Mouse (Mus musculus): ENCODE data around the gene Inafm1. TPM values are rescaled to one million over a fixed set of nuclear protein-coding genes. Genes with fewer than 3 reads are reported as not detected.
A peak's percentile ranks its signal among the peaks of the same experiment; 100 is the strongest.
"Not testable (repeated sequence)": the region's sequence is repeated elsewhere in the genome, so short reads cannot be mapped to it uniquely, and the experiment has no call there.

Gene Inafm1
- polyA plus RNA-seq, 1 experiment from 2014 or later, result 27.3 TPM

DNA sequence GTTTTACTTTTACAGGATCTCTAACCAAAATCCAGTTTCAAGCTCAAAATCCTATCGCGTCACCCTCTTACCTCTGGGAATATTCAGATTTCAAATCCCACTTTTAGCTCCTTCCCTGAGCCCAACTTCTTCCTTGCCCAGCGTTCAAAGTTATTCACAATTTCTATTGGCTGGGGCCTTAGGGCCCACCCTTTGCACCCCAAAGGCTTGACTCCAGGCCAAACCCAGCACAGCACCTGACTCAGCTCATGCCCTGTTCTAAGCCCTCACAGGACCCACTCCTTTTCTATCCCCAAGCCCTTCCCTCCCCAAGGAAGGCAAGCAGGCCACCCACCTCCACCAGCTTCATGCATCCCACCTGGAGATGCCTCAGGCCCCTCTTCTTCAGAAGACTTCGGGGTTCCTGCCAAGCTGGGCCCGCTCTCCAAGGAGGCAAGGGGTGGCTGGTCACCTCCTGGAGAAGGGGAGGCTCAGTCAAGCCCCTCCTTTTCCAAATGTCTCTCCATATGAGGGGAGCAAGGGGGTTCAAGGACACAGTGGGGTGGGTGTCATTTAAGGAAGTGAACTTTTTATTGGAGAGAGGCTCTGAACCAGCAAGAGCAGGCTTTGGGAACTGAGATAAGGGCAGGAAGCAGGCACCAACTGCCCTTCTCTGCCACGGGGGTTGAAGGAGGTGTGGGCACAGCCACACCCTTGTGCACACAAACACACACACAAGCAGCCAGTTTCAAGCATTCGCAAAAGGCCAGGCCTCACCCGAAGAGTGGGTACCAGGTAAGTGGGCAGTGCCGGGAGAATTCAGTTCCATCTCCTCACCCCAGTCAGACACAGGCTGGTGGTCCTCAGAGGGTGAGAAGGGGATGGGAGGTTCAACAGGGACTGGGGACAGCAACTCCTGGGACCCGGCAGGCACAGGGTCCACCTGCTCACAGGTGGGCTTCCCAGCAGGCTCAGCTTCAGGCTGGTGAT, 1.8 kb upstream of the Inafm1 start:
- Histone ChIP-seq H3K27me3 (peaks cover 3% of the 10 kb centered on the region; the same call in 1 of the 2 replicates), H3K36me3 (peaks cover 51% of the 10 kb centered on the region), H3K9ac (replicated peaks) (no peak overlapping the region), H3K4me3 (replicated peaks) (no peak overlapping the region), H3K27ac (no peak overlapping the region), H3K4me1 (replicated peaks) (peaks cover 29% of the 10 kb centered on the region), H3K9me3 (no peaks in the 10 kb centered on the region), H3K4me2 (replicated peaks) (peak overlapping the region; percentile 93; the same call in 1 of the 2 replicates)
- 89% methylated on average over 10 of the region's 10 CpGs for WGBS
- no peak for ATAC-seq

DNA sequence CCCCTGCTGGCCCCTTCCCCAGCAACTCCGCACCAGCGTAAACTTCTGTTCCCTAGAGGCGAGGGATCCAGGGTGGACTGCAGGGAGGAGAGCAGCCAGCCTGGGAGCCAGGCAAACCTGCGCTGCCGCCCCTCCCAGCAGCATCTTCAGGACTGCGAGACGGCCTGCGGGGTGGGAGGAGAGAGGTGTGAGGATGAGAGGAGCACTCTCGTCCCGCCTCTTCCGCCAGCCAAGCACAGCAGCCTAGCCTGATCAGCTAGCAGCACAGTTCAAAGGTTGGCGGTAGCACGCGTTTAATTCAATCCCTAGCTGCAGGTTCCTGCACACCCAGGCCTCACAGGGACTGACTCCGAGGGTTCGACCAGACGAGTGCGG, 336 bp upstream of the Inafm1 start:
- 0% methylated on average over 18 of the region's 18 CpGs for WGBS
- peak overlapping the region; percentile 81 for H3K4me3 ChIP-seq (replicated peaks)
- H3K36me3 ChIP-seq, result peaks cover 39% of the 10 kb centered on the region
- peaks cover 29% of the 10 kb centered on the region for H3K4me1 ChIP-seq (replicated peaks)
- H3K4me2 ChIP-seq (replicated peaks), result peak overlapping the region; percentile 93
- ATAC-seq, result peak; percentile 79
- H3K9ac ChIP-seq (replicated peaks), result peak overlapping the region; percentile 90
- no peaks in the 10 kb centered on the region for H3K9me3 ChIP-seq
- H3K27ac ChIP-seq, result peak overlapping the region; percentile 96
- H3K27me3 ChIP-seq, result peaks cover 9% of the 10 kb centered on the region; the same call in 1 of the 2 replicates

DNA sequence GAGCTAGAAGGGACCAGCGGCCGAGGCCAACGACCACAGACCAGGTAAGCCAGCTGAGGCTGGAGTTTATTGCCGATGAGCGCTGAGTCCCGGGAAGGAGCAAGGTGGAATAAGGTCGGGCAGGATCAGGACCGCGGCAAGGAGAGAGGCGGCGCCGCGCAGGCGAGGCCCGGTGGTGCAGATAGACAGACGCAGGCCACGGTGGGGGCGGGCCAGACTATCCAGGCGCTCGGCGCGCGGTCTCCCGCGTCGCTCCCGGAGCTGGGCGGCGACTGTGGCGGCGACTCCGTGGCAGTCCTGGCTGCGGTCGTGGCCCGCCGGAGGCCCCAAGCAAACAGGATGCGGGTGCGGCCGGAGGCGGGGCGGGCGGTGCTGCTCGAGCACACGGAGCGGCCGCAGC, 736 bp downstream of the Inafm1 start:
- under 1% methylated on average over 45 of the region's 46 CpGs for WGBS
- H3K27ac ChIP-seq, result peak overlapping the region; percentile 96
- H3K4me1 ChIP-seq (replicated peaks), result peaks cover 29% of the 10 kb centered on the region
- peak overlapping the region; percentile 81 for H3K4me3 ChIP-seq (replicated peaks)
- H3K9ac ChIP-seq (replicated peaks), result peak overlapping the region; percentile 90
- ATAC-seq, result peak; percentile 79
- H3K36me3 ChIP-seq, result peaks cover 28% of the 10 kb centered on the region
- H3K4me2 ChIP-seq (replicated peaks), result peak overlapping the region; percentile 93
- H3K9me3 ChIP-seq, result no peaks in the 10 kb centered on the region
- H3K27me3 ChIP-seq, result peaks cover 9% of the 10 kb centered on the region; the same call in 1 of the 2 replicates

DNA sequence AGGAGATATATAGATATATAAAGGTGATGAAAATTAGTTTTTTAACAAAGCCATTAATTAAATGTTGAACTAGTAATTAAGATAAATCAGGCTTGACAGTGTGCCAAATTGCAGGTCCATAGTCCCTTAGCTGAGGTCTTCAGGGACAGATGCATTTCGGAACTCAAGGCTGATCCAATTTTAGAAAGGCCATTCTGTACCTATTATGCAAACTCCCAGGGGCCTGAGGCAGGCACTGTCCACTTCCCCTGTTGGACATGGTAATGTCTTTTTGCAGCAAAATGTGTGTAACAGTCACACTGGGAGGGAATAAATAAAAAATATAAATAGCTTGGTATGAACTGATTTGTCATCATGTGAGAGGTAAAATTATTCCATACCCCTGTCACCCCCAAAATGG, 2.3 kb downstream of the Inafm1 start:
- Histone ChIP-seq H3K4me2 (replicated peaks) (peak overlapping the region; percentile 93), H3K27ac (no peak overlapping the region), H3K36me3 (peaks cover 12% of the 10 kb centered on the region), H3K4me3 (replicated peaks) (no peak overlapping the region), H3K9me3 (no peaks in the 10 kb centered on the region), H3K27me3 (peaks cover 9% of the 10 kb centered on the region; the same call in 1 of the 2 replicates), H3K4me1 (replicated peaks) (peaks cover 29% of the 10 kb centered on the region), H3K9ac (replicated peaks) (no peak overlapping the region)
- WGBS, result 51% methylated on average over 1 of the region's 1 CpGs
- ATAC-seq, result no peak

DNA sequence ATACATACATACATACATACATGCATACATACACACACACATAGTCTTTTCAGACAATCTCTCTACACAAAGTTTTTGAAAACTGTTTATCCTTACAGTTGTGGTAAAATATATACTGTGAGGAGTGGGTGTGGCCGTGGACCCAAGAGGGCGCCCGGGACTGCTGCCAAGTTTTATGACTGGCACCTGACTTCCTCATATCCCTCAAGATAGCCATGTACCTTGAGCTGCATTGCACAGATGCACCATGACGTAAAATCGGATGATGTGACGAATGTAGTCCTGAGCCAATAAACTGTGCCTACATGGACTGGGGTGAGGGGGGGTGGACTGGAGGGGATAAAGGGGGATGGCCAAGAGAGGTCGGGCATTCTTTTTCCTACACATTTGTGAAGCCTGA, 6.8 kb downstream of the Inafm1 start:
- H3K27me3 ChIP-seq; H3K36me3 ChIP-seq; H3K9ac ChIP-seq (replicated peaks); H3K9me3 ChIP-seq; H3K4me3 ChIP-seq (replicated peaks); ATAC-seq; H3K4me2 ChIP-seq (replicated peaks); H3K27ac ChIP-seq; H3K4me1 ChIP-seq (replicated peaks): not testable (repeated sequence)
- WGBS, result 89% methylated on average over 7 of the region's 7 CpGs

DNA sequence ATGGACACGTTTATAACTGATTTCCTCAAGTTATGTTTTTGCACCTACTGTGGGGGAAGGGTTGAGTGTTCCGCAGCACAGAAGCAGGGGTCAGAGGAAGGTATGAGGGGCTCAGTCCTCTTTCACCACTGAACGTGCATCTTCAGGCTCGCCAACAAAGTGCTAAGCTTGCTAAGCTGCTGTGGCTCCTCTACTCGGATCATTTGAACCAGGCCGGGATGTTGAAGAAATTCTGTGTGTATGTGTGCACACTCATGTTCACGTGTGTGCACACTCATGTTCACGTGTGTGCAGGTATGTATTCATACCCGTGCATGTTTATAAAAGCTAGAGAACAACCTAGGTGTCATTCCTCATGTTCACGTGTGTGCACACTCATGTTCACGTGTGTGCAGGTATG, 7.6 kb downstream of the Inafm1 start:
- no peak overlapping the region for H3K4me3 ChIP-seq (replicated peaks)
- peaks cover 6% of the 10 kb centered on the region; the same call in 1 of the 2 replicates for H3K27me3 ChIP-seq
- H3K4me1 ChIP-seq (replicated peaks), result 0 out of 2 replicates have a peak, but pooled peaks cover 3% of the 10 kb centered on the region
- WGBS, result 92% methylated on average over 11 of the region's 11 CpGs
- no peak overlapping the region for H3K9ac ChIP-seq (replicated peaks)
- H3K4me2 ChIP-seq (replicated peaks), result no peak overlapping the region
- no peaks in the 10 kb centered on the region for H3K36me3 ChIP-seq
- ATAC-seq, result no peak
- no peak overlapping the region for H3K27ac ChIP-seq
- no peaks in the 10 kb centered on the region; the same call in 1 of the 2 replicates for H3K9me3 ChIP-seq

DNA sequence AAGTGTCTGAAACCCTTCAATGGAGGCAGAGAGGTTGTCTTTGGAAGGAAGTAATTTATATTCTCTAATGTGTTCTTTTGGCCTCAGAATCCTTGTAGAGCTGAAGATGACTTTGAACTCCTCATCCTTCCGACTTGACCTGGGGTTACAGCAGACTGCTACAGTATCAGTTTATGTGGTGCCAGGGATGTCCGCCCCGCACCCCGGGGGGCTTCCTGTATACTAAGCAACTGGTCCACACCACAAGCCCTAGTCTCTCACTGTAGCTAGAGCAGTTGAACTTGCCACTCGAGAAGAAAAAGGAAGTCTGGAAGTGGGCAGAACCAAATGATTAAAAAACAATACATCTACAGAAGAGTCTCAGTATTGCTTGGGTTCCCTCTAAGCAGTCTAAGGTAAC, 9.6 kb downstream of the Inafm1 start:
- H3K27me3 ChIP-seq, result no peaks in the 10 kb centered on the region
- no peak overlapping the region for H3K4me2 ChIP-seq (replicated peaks)
- WGBS, result 87% methylated on average over 5 of the region's 5 CpGs
- ATAC-seq, result no peak
- H3K36me3 ChIP-seq, result no peaks in the 10 kb centered on the region
- H3K9me3 ChIP-seq, result no peaks in the 10 kb centered on the region; the same call in 1 of the 2 replicates
- no peak overlapping the region for H3K27ac ChIP-seq
- H3K4me3 ChIP-seq (replicated peaks), result no peak overlapping the region
- no peaks in the 10 kb centered on the region for H3K4me1 ChIP-seq (replicated peaks)
- no peak overlapping the region for H3K9ac ChIP-seq (replicated peaks)

DNA sequence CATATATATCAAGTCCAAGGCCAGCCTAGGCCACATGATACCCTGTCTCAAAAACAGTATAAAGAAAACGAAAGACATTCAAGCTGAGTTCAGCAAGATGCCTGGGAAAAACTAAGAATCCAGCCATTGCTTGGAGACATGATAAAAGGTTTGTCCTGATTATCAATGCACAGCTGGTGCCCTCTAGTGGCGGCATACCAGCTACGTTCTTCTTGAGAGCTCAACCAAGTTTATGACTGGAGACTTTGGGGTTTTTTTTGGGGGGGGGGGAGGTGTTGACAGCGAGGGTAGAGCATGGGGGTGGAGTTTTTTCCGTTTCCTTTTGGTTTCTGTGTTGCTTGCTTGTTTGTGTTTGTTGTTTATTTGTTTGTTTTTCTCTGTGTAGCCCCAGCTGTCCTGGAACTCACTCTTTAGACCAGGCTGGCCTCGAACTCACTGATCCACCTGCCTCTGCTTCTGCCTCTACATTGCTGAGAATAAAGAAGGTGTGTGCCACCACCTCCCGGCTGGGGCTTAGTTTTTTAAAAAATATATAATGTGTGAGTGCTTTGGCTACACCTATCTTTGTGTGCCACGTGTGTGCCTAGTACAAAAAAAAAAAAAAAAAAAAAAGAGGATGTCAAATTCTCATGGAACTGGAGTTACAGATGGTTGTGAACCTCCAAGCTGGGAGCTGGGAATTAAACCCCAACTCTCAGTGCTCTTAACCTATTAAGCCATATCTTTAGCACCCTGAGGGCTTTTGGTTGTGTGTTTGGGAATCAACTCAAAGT, 10.2 kb downstream of the Inafm1 start:
- H3K27ac ChIP-seq, result no peak overlapping the region
- no peak overlapping the region for H3K4me3 ChIP-seq (replicated peaks)
- no peaks in the 10 kb centered on the region for H3K27me3 ChIP-seq
- no peaks in the 10 kb centered on the region for H3K36me3 ChIP-seq
- 31% methylated on average over 8 of the region's 8 CpGs for WGBS
- no peak overlapping the region for H3K9ac ChIP-seq (replicated peaks)
- ATAC-seq, result peak; percentile 27; the same call in 1 of the 2 replicates
- H3K9me3 ChIP-seq, result no peaks in the 10 kb centered on the region; the same call in 1 of the 2 replicates
- H3K4me1 ChIP-seq (replicated peaks), result no peaks in the 10 kb centered on the region
- no peak overlapping the region for H3K4me2 ChIP-seq (replicated peaks)

DNA sequence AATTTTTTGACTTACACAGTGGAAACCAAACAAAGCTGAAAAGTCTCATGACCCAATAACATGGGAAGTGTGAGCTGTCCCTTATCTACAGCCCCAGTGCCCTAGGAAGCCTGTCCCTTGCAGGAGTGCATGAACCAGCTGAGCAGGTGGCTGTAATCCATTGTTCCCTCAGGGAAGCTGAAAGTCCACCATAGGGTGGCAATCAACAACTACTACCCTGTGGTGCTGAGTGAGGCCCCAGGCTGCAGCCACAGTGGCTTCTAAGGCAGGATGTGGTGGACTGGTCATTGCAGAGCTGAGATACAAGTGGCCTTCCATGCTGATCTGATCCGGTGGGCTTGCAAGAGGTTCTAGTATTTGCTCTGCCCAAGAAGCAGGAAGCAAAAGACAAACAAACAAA, 12.3 kb downstream of the Inafm1 start:
- Histone ChIP-seq H3K9ac (replicated peaks) (no peak overlapping the region), H3K9me3 (no peaks in the 10 kb centered on the region; the same call in 1 of the 2 replicates), H3K4me2 (replicated peaks) (no peak overlapping the region), H3K27ac (no peak overlapping the region), H3K4me3 (replicated peaks) (no peak overlapping the region), H3K27me3 (no peaks in the 10 kb centered on the region), H3K36me3 (no peaks in the 10 kb centered on the region), H3K4me1 (replicated peaks) (no peaks in the 10 kb centered on the region)
- no peak for ATAC-seq
- WGBS, result 94% methylated on average over 1 of the region's 1 CpGs

DNA sequence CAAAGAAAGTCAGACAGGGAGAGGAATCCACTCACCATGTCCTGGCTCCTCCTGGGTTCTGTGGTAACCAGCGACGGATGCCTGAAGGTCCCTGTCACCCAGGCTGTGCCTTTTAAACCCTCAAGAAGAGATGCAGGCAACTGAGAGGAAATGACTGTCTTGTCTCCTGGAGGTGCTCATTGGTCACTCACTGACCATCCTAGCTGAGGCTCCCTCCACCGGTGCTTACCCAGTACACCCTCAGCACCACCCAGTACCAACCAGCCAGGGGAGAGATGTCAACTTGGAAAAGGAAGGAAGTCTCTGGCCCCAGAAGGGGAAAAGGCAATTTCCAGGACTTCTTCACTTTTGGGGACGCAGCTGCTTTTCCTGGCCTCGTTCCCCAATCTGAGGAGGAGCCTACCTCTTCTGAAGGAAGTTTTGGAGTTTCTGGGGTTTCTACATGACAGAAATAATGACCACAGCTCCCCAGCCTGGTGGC, 14.3 kb downstream of the Inafm1 start, which contains the start of gene C5ar1:
TSS of gene C5ar1 (minus strand) at position 431 of the 481 bp plus-strand sequence.
- H3K9me3 ChIP-seq, result no peaks in the 10 kb centered on the region; the same call in 1 of the 2 replicates
- no peaks in the 10 kb centered on the region for H3K27me3 ChIP-seq
- ATAC-seq, result no peak
- no peak within 1 kb of the TSS for H3K9ac ChIP-seq (replicated peaks)
- no peak within 1 kb of the TSS for H3K27ac ChIP-seq
- WGBS, result 85% methylated on average over 5 of the region's 5 CpGs
- no peak within 1 kb of the TSS for H3K4me3 ChIP-seq (replicated peaks)
- no peaks in the 10 kb centered on the region for H3K4me1 ChIP-seq (replicated peaks)
- H3K36me3 ChIP-seq, result no peaks in the 10 kb centered on the region
- no peak within 1 kb of the TSS for H3K4me2 ChIP-seq (replicated peaks)

DNA sequence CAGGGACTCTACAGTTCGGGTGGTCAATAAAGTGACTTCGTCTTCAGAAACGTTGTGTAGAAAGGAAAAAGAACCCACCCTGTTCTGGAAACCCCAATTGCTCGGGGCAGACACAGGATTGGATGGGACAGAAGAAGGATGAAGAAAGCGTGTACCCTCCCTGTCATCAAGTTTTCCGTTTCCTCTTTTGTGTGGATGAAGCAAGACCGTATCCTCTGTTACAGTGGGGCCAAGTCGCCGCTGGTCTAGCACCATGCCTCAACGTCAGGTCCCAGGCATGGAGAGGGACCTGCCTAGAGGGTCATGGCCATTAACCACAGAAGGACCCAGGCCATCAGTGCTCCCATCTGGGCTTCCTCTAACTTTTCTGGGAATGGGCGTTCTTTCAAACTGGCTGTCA, 15.6 kb downstream of the Inafm1 start:
- Histone ChIP-seq H3K27ac (no peak overlapping the region), H3K4me1 (replicated peaks) (no peaks in the 10 kb centered on the region), H3K27me3 (no peaks in the 10 kb centered on the region), H3K9ac (replicated peaks) (no peak overlapping the region), H3K36me3 (no peaks in the 10 kb centered on the region), H3K4me3 (replicated peaks) (no peak overlapping the region), H3K9me3 (no peaks in the 10 kb centered on the region), H3K4me2 (replicated peaks) (no peak overlapping the region)
- 84% methylated on average over 11 of the region's 11 CpGs for WGBS
- ATAC-seq, result no peak

DNA sequence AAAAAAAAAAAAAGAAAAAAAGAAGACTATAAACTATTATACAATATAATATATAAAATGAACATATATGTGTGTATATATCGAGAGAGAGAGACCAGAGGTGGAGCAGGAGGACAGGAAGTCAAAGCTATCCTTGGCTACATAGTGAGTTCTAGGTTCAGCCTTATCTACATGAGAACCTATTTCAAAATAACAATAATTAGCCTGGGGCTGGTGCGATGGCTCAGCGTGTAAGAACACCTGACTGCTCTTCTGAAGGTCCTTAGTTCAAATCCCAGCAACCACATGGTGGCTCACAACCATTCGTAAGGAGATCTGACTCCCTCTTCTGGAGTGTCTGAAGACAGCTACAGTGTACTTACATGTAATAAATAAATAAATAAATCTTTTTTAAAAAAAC, 17.5 kb downstream of the Inafm1 start:
- not testable (repeated sequence) for H3K4me1 ChIP-seq (replicated peaks); ATAC-seq; H3K4me3 ChIP-seq (replicated peaks); H3K27ac ChIP-seq; H3K36me3 ChIP-seq; H3K4me2 ChIP-seq (replicated peaks); H3K27me3 ChIP-seq; H3K9ac ChIP-seq (replicated peaks); H3K9me3 ChIP-seq
- 76% methylated on average over 4 of the region's 4 CpGs for WGBS
